Mouse (Mus musculus): Measurements from ENCODE around the gene Nanog.
"Not testable (repeated sequence)": the region's sequence is repeated elsewhere in the genome, so short reads cannot be mapped to it uniquely, and the experiment has no call there.

Nanog gene

DNA sequence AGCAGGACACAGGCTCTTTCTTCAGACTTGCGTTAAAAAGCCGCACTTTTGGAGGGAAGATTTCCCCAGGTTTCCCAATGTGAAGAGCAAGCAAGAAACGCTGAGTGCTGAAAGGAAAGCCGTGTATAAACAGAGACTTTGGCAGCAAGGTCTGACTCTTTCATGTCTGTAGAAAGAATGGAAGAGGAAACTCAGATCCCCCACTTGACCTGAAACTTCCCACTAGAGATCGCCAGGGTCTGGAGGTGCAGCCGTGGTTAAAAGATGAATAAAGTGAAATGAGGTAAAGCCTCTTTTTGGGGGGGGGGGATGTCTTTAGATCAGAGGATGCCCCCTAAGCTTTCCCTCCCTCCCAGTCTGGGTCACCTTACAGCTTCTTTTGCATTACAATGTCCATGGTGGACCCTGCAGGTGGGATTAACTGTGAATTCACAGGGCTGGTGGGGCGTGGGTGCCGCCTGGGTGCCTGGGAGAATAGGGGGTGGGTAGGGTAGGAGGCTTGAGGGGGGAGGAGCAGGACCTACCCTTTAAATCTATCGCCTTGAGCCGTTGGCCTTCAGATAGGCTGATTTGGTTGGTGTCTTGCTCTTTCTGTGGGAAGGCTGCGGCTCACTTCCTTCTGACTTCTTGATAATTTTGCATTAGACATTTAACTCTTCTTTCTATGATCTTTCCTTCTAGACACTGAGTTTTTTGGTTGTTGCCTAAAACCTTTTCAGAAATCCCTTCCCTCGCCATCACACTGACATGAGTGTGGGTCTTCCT lies at the start of gene Nanog:
Nanog (plus strand) TSS at position 454 of the 765 bp plus-strand sequence.
- DNase-seq (ENCODE audit: low spot score) = no peak

- no peak for DNase-seq (ENCODE audit: low spot score)
Measured at GRCm38 (mm10) chr6:122657630-122658029, 49.7 kb upstream of the Nanog start.

DNA sequence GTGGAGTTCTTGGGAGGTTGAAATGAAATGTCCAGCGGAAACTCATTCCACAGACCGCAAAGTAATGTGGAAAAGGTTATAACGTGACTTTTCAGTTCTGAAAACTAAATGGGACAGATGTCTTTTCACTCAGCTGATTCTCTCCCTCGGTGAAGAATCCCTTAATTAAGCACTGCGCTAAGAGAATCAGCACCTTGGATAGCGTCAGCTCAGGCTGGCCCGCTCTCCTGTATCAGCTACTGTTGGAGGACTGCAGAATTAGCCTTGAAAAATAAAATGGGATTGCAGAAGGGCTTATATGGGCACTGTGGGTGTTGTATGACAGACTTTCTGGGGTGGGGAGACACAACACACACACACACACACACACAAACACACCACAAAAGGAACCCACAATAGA lies 47.7 kb upstream of the Nanog start:
- no peak for DNase-seq (ENCODE audit: low spot score)

GRCm38 (mm10) chr6:122660601-122661379 lies 46.5 kb upstream of the Nanog start:
- peak; percentile 50 for DNase-seq (ENCODE audit: low spot score)

GRCm38 (mm10) chr6:122662551-122663264 lies 44.6 kb upstream of the Nanog start:
- peak; percentile 62 for DNase-seq (ENCODE audit: low spot score)

DNA sequence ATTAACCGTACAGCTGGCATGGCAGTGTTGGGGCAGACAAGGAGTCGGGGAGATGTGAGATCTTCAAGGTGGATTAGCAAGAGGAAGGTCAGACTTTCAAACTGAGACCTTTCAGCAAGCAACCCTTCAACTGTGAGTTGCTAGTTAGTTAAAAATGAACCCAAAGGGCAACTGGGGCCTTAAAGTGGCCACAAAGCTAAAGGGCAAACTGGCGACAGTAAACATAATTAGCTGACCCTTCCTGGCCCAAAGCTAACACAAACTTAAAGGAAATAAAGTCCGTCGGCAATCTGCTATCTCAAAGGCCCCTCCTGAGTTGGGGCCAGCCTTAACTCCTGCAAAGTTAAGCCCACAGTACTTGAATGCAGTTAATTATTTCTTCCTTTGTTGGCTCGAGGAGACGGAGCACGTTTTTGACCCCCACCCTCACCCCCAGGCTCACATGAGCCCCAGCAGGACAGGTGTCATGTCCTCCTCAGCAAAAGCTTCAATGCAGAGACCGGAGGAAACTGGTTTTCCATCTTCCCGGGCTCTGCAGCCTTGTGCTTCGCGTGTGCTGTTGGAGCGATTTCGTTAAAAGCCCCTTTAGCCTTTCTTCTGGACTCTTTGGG lies 43.6 kb upstream of the Nanog start:
- no peak for DNase-seq (ENCODE audit: low spot score)

DNA sequence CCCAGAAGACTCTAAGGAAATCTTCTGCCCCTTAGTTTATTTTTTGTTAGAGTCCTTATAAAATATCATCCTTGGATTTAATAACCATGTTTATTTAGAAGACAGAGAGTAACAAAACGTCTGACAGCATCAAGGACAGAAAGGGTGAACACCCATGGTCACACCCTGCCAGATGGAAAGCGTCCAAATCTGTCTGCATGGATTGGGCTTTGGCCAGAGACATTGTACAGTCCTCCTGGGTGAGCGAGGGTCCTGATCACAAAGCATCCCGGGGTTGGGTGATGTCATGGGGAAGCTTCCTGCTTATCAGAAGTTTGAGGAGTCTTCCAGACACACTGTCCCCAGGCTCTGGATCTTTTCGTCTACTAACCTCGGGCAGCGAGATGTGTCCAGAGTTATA lies 41.4 kb upstream of the Nanog start:
- DNase-seq (ENCODE audit: low spot score) = no peak

DNA sequence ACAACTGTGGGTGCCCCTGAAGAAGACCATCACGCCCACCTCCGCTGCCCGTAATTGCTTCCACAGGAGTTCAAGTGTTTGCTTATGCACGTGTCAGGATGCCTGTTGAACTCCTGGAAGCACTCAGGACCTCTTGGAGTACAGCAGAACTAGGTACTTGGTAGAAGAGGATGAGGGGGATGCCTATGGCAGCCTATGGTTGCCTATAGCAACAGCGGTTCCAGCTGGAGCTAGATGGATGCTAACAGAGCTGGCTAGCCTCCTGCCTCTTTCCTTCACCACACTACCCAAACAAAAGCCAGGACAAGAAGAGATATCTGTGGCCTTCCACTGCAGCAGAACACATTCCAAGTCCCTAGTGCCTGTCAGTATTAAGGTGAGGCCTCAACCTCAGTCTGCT lies 39.6 kb upstream of the Nanog start:
- DNase-seq (ENCODE audit: low spot score) = no peak

DNA sequence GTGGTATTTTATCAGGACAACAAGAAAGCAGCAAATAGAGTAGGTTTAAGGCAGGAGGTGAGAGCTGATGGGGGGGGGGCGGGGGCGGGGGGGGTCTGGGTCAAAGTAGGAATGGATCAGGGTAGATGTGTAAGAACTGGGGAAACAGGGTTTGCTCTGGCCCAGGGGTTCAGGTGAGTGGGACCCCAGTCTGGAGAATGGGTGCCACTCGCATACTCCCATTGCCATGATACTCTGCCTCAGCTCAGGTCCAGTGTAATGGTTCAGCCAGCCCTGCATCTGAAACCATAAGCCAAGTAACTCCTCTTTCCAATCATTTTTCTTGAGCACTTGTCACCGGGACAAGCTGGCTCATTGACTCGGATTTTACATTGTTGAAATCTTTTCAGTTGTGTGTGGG lies 38.5 kb upstream of the Nanog start:
- DNase-seq (ENCODE audit: low spot score) = no peak

GRCm38 (mm10) chr6:122669406-122670200 lies 37.7 kb upstream of the Nanog start:
- peak; percentile 97 for DNase-seq (ENCODE audit: low spot score)

- DNase-seq (ENCODE audit: low spot score) = no peak
Measured at GRCm38 (mm10) chr6:122670201-122670551, 37.1 kb upstream of the Nanog start.

DNA sequence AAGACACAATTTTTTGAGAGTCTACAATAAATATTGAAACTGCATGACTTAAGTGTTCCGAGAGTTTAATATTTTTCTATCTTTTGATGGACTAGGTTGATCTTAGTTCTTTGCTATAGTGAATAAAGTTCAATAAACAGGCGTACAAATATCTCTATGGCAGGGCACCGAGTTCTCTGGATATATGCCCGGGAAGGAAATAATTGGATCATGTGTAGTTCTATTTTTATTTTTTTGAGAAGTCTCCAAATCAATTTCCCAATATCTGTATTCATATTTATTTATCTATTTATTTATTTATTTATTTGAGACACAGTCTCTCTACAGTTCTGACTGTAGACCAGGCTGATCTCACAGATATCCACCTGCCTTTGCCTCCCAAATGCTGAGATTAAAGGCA lies 36.4 kb upstream of the Nanog start:
- DNase-seq (ENCODE audit: low spot score) = no peak

- no peak for DNase-seq (ENCODE audit: low spot score)
Measured at GRCm38 (mm10) chr6:122672746-122673145, 34.5 kb upstream of the Nanog start.

DNA sequence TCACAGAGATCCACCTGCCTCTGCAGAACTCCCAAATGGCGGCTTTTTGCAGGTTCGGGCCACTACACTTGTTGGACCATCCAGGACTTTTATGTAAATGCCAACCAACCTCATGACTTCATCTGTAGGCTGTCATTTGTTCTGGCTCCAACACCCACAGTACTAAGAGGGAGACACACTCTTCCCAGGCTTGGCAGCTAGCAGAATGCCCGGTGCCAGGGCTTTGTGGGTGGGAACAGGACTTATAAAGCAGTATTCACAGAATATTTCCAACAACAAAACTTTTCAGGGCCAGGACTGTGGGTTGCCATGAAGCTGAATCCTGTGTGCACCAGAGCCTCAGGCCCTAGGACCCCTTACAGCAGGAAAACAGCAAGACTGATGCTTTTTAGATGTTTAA lies 24.6 kb upstream of the Nanog start:
- no peak for DNase-seq (ENCODE audit: low spot score)

DNA sequence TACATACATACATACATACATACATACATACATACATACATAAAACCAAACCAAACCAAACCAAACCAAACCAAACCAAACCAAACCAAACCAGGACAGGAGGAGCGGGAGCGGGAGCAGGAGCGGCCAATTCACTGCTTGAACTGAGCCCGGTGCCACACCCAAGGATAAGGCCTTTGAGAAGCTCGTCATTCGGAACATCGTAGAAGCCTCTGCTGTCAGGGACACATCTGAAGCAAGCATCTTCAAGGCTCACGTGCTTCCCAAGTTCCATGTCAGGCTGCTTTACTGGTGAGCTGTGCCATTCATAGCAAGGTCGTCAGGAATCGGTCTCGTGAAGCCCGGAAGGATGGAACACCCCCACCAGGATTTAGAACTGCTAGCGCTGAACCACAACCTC lies 20.6 kb upstream of the Nanog start:
- no peak for DNase-seq (ENCODE audit: low spot score)

GRCm38 (mm10) chr6:122689411-122690055 lies 17.8 kb upstream of the Nanog start:
- DNase-seq (ENCODE audit: low spot score) = no peak

DNA sequence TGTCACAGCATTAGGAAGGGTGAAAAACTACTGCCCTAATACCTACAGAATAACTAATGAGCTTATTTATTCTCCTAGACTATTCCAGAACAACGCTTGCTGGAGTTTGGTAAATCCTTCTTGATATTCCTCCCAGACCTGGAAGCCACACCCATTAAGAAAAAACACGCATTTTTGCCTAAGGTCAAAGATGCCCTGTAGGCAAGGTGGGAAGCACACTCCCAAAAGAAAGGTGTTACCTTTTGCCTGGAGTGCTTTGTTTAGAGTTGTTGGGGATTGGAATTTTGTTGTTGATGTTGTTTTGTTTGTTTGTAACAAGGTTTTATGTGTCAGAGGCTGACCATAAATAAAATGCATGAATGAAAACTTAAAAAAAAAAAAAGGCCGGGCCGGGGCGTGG lies 17.2 kb upstream of the Nanog start:
- DNase-seq (ENCODE audit: low spot score) = no peak

GRCm38 (mm10) chr6:122695398-122695797 lies 11.9 kb upstream of the Nanog start:
- DNase-seq (ENCODE audit: low spot score) = no peak

DNA sequence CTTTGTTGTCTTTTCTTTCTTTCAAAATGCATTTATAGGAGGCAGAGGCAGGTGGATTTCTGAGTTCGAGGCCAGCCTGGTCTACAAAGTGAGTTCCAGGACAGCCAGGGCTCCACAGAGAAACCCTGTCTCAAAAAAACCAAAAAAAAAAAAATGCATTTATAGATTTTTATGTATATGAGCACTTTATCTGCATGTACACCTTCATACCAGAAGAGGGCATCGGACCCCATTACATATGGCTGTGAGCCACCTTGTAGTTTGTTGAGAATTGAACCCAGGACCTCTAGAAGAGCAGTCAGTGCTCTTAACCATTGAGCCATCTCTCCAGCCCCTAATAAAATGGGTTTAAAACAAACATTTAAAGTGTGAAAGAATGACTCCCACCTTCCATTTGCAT lies 7.7 kb upstream of the Nanog start:
- DNase-seq (ENCODE audit: low spot score) = not testable (repeated sequence)

DNA sequence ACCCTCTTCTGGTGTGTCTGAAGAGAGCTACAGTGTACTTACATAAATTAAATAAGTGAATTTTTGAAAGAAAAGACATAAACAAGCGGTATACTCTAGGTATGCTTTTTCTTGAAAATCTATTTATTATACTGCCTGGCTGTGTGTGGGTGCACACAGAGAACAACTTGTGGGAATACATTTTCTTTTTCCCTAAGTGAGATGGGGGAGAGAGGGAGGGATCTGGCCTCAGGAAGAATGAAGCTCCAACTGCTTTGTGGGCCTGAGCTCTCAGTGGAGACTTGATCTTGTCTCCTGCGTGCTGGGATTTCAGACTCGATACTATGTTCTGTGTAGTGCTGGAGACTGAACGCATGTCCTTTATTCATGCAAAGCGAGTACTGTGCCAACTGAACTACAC lies 5.5 kb upstream of the Nanog start:
- DNase-seq (ENCODE audit: low spot score) = no peak

DNA sequence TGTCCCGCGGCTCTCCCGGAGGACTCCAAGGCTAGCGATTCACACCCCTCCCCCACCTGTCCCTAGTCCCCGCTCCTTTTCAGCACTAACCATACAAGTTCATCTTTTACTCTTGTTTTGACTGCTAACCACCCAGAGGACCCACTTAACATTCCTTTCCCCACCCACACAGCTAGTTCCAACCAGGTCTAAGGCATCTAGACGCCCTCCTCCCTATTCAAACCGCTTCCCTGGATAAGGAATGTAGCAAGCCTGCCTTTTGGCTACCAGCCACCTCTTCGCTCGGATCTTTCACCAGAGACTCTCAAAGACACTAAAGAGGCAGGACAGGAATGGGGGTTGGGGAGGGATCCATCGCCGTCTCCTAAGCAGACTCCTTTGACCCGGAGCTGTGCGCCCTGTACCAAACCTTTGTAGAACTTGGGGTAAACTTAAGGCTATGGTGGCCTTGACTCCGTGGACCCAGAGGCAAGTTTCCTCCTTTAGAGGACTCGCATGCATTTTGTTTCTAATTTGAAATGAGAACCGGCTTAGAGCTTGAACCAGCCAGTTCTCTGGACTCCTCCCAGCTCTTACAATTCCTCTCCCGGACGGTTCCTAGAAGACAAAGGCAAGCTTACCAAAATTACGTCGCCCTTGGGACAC lies 4.7 kb upstream of the Nanog start:
- DNase-seq (ENCODE audit: low spot score) = peak; percentile 72
